Mouse (Mus musculus) heart, embryonic 14.5 days (tissue): ENCODE measurements around the gene Fam131b. TPM values are rescaled to one million over a fixed set of nuclear protein-coding genes. Genes with fewer than 3 reads are reported as not detected.

Experiments used
- ATAC-seq: fragments of 200-750 bp; cut with Nextera tagmentation; 2 replicates; pipeline ENCODE4 v1.8.0; 2017; ENCODE audit warnings: low read depth, moderate TSS enrichment; ENCODE audit not compliant: insufficient number of reproducible peaks, insufficient read depth, low FRiP score
- H3K27ac ChIP-seq, 2 experiments: fragments of 200-500 bp in 1 of 2; fragments of 300-500 bp in 1 of 2; sonication (generic) in 1 of 2; replicated peaks in 1 of 2; 2 replicates each; pipeline ENCODE4 v1.5.1; 2012 to 2014; ENCODE audit warnings: low read depth in 2 of 2, low read length in 2 of 2, control low read depth in 1 of 2, mild to moderate bottlenecking in 1 of 2, mixed read lengths in 1 of 2; ENCODE audit not compliant: control insufficient read depth in 1 of 2, insufficient read depth in 1 of 2
- H3K27me3 ChIP-seq: fragments of 300-500 bp; sonication (generic); 2 replicates; pipeline ENCODE4 v1.6.1; 2014; ENCODE audit warnings: mild to moderate bottlenecking, low read length, control low read depth; ENCODE audit not compliant: control insufficient read depth, insufficient read depth
- H3K36me3 ChIP-seq: fragments of 300-500 bp; sonication (generic); 2 replicates; pipeline ENCODE4 v1.6.1; 2014; ENCODE audit warnings: mild to moderate bottlenecking, control low read depth, low read length, mixed read lengths; ENCODE audit not compliant: control insufficient read depth, insufficient read depth
- H3K4me1 ChIP-seq, 2 experiments: fragments of 200-500 bp in 1 of 2; fragments of 300-500 bp in 1 of 2; sonication (generic) in 1 of 2; 2 replicates each; pipeline ENCODE4 v1.6.1; 2012 to 2014; ENCODE audit warnings: low read length in 2 of 2, control low read depth in 1 of 2, mixed read lengths in 1 of 2; ENCODE audit not compliant: control insufficient read depth in 2 of 2, insufficient read depth in 2 of 2
- H3K4me2 ChIP-seq: fragments of 300-500 bp; sonication (generic); 2 replicates; pipeline ENCODE4 v1.6.1; 2014; ENCODE audit warnings: mild to moderate bottlenecking, low read length
- H3K4me3 ChIP-seq, 2 experiments: fragments of 200-500 bp in 1 of 2; fragments of 300-500 bp in 1 of 2; sonication (generic) in 1 of 2; 2 replicates each; pipeline ENCODE4 v1.5.1; 2012 to 2014; ENCODE audit warnings: low read length in 2 of 2, mild to moderate bottlenecking in 2 of 2, control low read depth in 1 of 2, low read depth in 1 of 2, moderate library complexity in 1 of 2; ENCODE audit not compliant: control insufficient read depth in 1 of 2, insufficient read depth in 1 of 2
- H3K9ac ChIP-seq: fragments of 300-500 bp; sonication (generic); 2 replicates; pipeline ENCODE4 v1.6.1; 2014; ENCODE audit warnings: mild to moderate bottlenecking, low read length
- H3K9me3 ChIP-seq: fragments of 300-500 bp; sonication (generic); 2 replicates; pipeline ENCODE4 v1.6.1; 2016; ENCODE audit warnings: low read length, control low read depth; ENCODE audit not compliant: control insufficient read depth
- WGBS: fragments of 180-500 bp; shearing (Covaris S2); extraction: QIAGEN DNeasy Blood & Tissue Kit; methylation state at CpG from one replicate; pipeline ENCODE4 v1.1.7; 2014; 5-methylcytosine and 5-hydroxymethylcytosine counted together
- polyA plus RNA-seq: library from polyadenylated mRNA; unstranded; fragments of >200 nt; fragmentation: Nextera tagmentation; extraction: Ambion mirVana; gene quantifications from 2 replicates; pipeline ENCODE4 v1.2.1, GENCODE M21; 2014

Gene Fam131b
- polyA plus RNA-seq, 1 experiment from 2014 or later = 0.14 TPM

GRCm38 (mm10) chr6:42343361-42344120 lies 19.1 kb upstream of the Fam131b start:
- H3K4me2 ChIP-seq = no peak overlapping the region
- no peaks in the 10 kb centered on the region for H3K27me3 ChIP-seq
- no peak overlapping the region for H3K4me3 ChIP-seq
- H3K9me3 ChIP-seq = no peaks in the 10 kb centered on the region
- WGBS = 73% methylated on average over 9 of the region's 9 CpGs
- no peak overlapping the region for H3K9ac ChIP-seq
- H3K4me1 ChIP-seq = peaks cover 0 to 3% of the 10 kb centered on the region in 2 experiments; a peak in 2 of 4 replicates
- ATAC-seq = no peak
- no peaks in the 10 kb centered on the region for H3K36me3 ChIP-seq
- H3K27ac ChIP-seq = no peak overlapping the region

GRCm38 (mm10) chr6:42342171-42342570 lies 17.7 kb upstream of the Fam131b start:
- H3K4me1 ChIP-seq = no peaks in the 10 kb centered on the region
- H3K4me2 ChIP-seq = no peak overlapping the region
- ATAC-seq = no peak
- H3K9me3 ChIP-seq = no peaks in the 10 kb centered on the region
- 53% methylated on average over 1 of the region's 1 CpGs for WGBS
- no peak overlapping the region for H3K27ac ChIP-seq
- no peak overlapping the region for H3K4me3 ChIP-seq
- H3K27me3 ChIP-seq = no peaks in the 10 kb centered on the region
- no peaks in the 10 kb centered on the region for H3K36me3 ChIP-seq
- H3K9ac ChIP-seq = no peak overlapping the region

GRCm38 (mm10) chr6:42339981-42340380 lies 15.5 kb upstream of the Fam131b start:
- H3K27me3 ChIP-seq = no peaks in the 10 kb centered on the region
- H3K36me3 ChIP-seq = no peaks in the 10 kb centered on the region
- ATAC-seq = no peak
- no peaks in the 10 kb centered on the region for H3K4me1 ChIP-seq
- H3K27ac ChIP-seq = no peak overlapping the region
- no peaks in the 10 kb centered on the region for H3K9me3 ChIP-seq
- no peak overlapping the region for H3K4me2 ChIP-seq
- H3K9ac ChIP-seq = no peak overlapping the region
- whole genome bisulfite sequencing = 72% methylated on average over 5 of the region's 5 CpGs
- H3K4me3 ChIP-seq = no peak overlapping the region

GRCm38 (mm10) chr6:42339189-42339588 lies 14.7 kb upstream of the Fam131b start:
- H3K27ac ChIP-seq = no peak overlapping the region
- H3K4me3 ChIP-seq = no peak overlapping the region
- no peak overlapping the region for H3K9ac ChIP-seq
- H3K9me3 ChIP-seq = no peaks in the 10 kb centered on the region
- no peaks in the 10 kb centered on the region for H3K4me1 ChIP-seq
- H3K27me3 ChIP-seq = no peaks in the 10 kb centered on the region
- no peak for ATAC-seq
- no peak overlapping the region for H3K4me2 ChIP-seq
- 77% methylated on average over 2 of the region's 2 CpGs for WGBS
- H3K36me3 ChIP-seq = no peaks in the 10 kb centered on the region

GRCm38 (mm10) chr6:42330946-42331345 lies 6.5 kb upstream of the Fam131b start:
- no peaks in the 10 kb centered on the region for H3K27me3 ChIP-seq
- H3K9ac ChIP-seq = no peak overlapping the region
- H3K4me1 ChIP-seq = no peaks in the 10 kb centered on the region
- no peak overlapping the region for H3K27ac ChIP-seq
- WGBS = 82% methylated on average over 3 of the region's 3 CpGs
- H3K4me2 ChIP-seq = no peak overlapping the region
- H3K4me3 ChIP-seq = no peak overlapping the region
- no peak for ATAC-seq
- H3K9me3 ChIP-seq = no peaks in the 10 kb centered on the region
- no peaks in the 10 kb centered on the region for H3K36me3 ChIP-seq

- Histone ChIP-seq H3K4me3 (no peak overlapping the region), H3K4me2 (no peak overlapping the region)
- whole genome bisulfite sequencing = 66% methylated on average over 3 of the region's 3 CpGs
These were observed 5.8 kb upstream of the Fam131b start for GRCm38 (mm10) chr6:42330216-42330615.

GRCm38 (mm10) chr6:42328757-42329156 lies 4.3 kb upstream of the Fam131b start:
- 46% methylated on average over 3 of the region's 3 CpGs for WGBS
- ATAC-seq = no peak
- no peak overlapping the region for H3K9ac ChIP-seq

More at GRCm38 (mm10) chr6:42330216-42330615, 5.8 kb upstream of the Fam131b start:
- Histone ChIP-seq H3K27ac (no peak overlapping the region), H3K4me1 (no peaks in the 10 kb centered on the region), H3K27me3 (0 out of 2 replicates have a peak, but pooled peaks cover 5% of the 10 kb centered on the region), H3K36me3 (no peaks in the 10 kb centered on the region), H3K9me3 (no peaks in the 10 kb centered on the region), H3K9ac (no peak overlapping the region)
- no peak for ATAC-seq

GRCm38 (mm10) chr6:42326509-42326908 lies 2.1 kb upstream of the Fam131b start:
- H3K27ac ChIP-seq = no peak overlapping the region
- H3K9me3 ChIP-seq = no peaks in the 10 kb centered on the region
- ATAC-seq = no peak
- WGBS = 71% methylated on average over 3 of the region's 3 CpGs
- H3K27me3 ChIP-seq = peaks cover 41% of the 10 kb centered on the region
- H3K4me1 ChIP-seq = peaks cover 4 to 6% of the 10 kb centered on the region in 2 experiments
- no peak overlapping the region for H3K4me3 ChIP-seq
- no peaks in the 10 kb centered on the region for H3K36me3 ChIP-seq
- no peak overlapping the region for H3K4me2 ChIP-seq
- no peak overlapping the region for H3K9ac ChIP-seq

More at GRCm38 (mm10) chr6:42328757-42329156, 4.3 kb upstream of the Fam131b start:
- Histone ChIP-seq H3K27ac (no peak overlapping the region), H3K27me3 (peaks cover 18% of the 10 kb centered on the region), H3K36me3 (no peaks in the 10 kb centered on the region), H3K4me3 (no peak overlapping the region), H3K4me1 (peaks cover under 1 to 1% of the 10 kb centered on the region in 2 experiments; a peak in 2 of 4 replicates), H3K4me2 (no peak overlapping the region), H3K9me3 (no peaks in the 10 kb centered on the region)
